Mouse (Mus musculus) layer of hippocampus, adult 18-20 months (tissue): Measurements from ENCODE around the gene Olfr201. TPM values are rescaled to one million over a fixed set of nuclear protein-coding genes. Genes with fewer than 3 reads are reported as not detected.
"Not testable (repeated sequence)": the region's sequence is repeated elsewhere in the genome, so short reads cannot be mapped to it uniquely, and the experiment has no call there.

Source experiments
- DNase-seq, 2 experiments: peaks; one replicate each; pipeline ENCODE4 v3.0.0; 2022; ENCODE audit warnings: low spot score in 2 of 2
- long read RNA-seq: library from polyadenylated mRNA; stranded (forward); transcript quantifications from one replicate; pipeline ENCODE4 v2.0.0, GENCODE M21; 2021
- total RNA-seq, 2 experiments: library from RNA; stranded (reverse); gene quantifications; 2 replicates each; pipeline ENCODE4 v1.2.3; 2021

Gene Olfr201
- total RNA-seq = not detected
- long read RNA-seq = 0 reads

GRCm38 (mm10) chr16:59272532-59272931, at the start of gene Olfr201:
Gene Olfr201 (minus strand): TSS chr16:59272632.
- not testable (repeated sequence) for DNase-seq

GRCm38 (mm10) chr16:59318148-59318547, 45.7 kb upstream of the Olfr201 start, which contains the start of gene Olfr204:
Gene Olfr204 (minus strand): TSS chr16:59318248.
- no peak for DNase-seq

- no peak for DNase-seq
These were observed 26.1 kb upstream of the Olfr201 start, which contains the start of gene Olfr203 for GRCm38 (mm10) chr16:59298581-59298980. Gene Olfr203 (plus strand): TSS chr16:59298881.

GRCm38 (mm10) chr16:59287576-59287975, 15.1 kb upstream of the Olfr201 start:
- not testable (repeated sequence) for DNase-seq

GRCm38 (mm10) chr16:59286693-59287092, 14.3 kb upstream of the Olfr201 start, which contains the start of gene Olfr202:
Gene Olfr202 (minus strand): TSS chr16:59286793.
- DNase-seq = no peak

GRCm38 (mm10) chr16:59283476-59283875, 11.0 kb upstream of the Olfr201 start:
- no peak for DNase-seq

GRCm38 (mm10) chr16:59280542-59280941, 8.1 kb upstream of the Olfr201 start:
- DNase-seq = no peak

GRCm38 (mm10) chr16:59269097-59269496, 3.3 kb downstream of the Olfr201 start:
- DNase-seq = not testable (repeated sequence)

- no peak for DNase-seq
These were observed 22.7 kb downstream of the Olfr201 start for GRCm38 (mm10) chr16:59249684-59250083.

GRCm38 (mm10) chr16:59219667-59220066, 52.8 kb downstream of the Olfr201 start, which contains the start of gene Olfr199:
Gene Olfr199 (minus strand): TSS chr16:59219767.
- not testable (repeated sequence) for DNase-seq

- DNase-seq = not testable (repeated sequence)
These were observed 54.6 kb downstream of the Olfr201 start for GRCm38 (mm10) chr16:59217861-59218260.

Other genes with a start within 250 kb of the Olfr201 start
- not detected for gene Olfr186, start 242.3 kb downstream of the Olfr201 start, total RNA-seq
- gene Olfr187, start 232.9 kb downstream of the Olfr201 start, total RNA-seq = not detected
- not detected for gene Olfr190, start 194.6 kb downstream of the Olfr201 start, total RNA-seq
- gene Olfr191, start 182.8 kb downstream of the Olfr201 start, total RNA-seq = not detected
- not detected for gene Olfr193, start 160.8 kb downstream of the Olfr201 start, total RNA-seq
- not detected for gene Olfr194, start 151.6 kb downstream of the Olfr201 start, total RNA-seq
- gene Olfr195, start 125.6 kb downstream of the Olfr201 start, total RNA-seq = not detected
- not detected for gene Olfr196, start 102.2 kb downstream of the Olfr201 start, total RNA-seq
- not detected for gene Olfr198, start 69.1 kb downstream of the Olfr201 start, total RNA-seq
- not detected for gene Olfr199, start 52.9 kb downstream of the Olfr201 start, total RNA-seq
- not detected for gene Olfr202, start 14.2 kb upstream of the Olfr201 start, total RNA-seq
- not detected for gene Olfr203, start 26.2 kb upstream of the Olfr201 start, total RNA-seq
- gene Olfr204, start 45.6 kb upstream of the Olfr201 start, total RNA-seq = not detected
- gene Olfr205, start 58.5 kb upstream of the Olfr201 start, total RNA-seq = not detected
- gene Olfr206, start 76.6 kb upstream of the Olfr201 start, total RNA-seq = not detected
- not detected for gene Olfr209, start 91.4 kb upstream of the Olfr201 start, total RNA-seq
- under 1 TPM in 1 of 2 experiments, not detected in 1; 0.15 TPM for gene Gabrr3, start 134.7 kb upstream of the Olfr201 start, total RNA-seq
- gene Riox2, start 199.1 kb upstream of the Olfr201 start, total RNA-seq = 10 to 100 TPM; 14.2 to 14.3 TPM